Mouse (Mus musculus): ENCODE measurements around the gene Dbi. TPM values are rescaled to one million over a fixed set of nuclear protein-coding genes. Genes with fewer than 3 reads are reported as not detected.
"Not testable (repeated sequence)": the region's sequence is repeated elsewhere in the genome, so short reads cannot be mapped to it uniquely, and the experiment has no call there.

Dbi gene
- total and polyA plus RNA-seq, 3 experiments, result 14.5 to 652 (median 118) TPM

- TF ChIP-seq CTCF (IDR thresholded peaks at IDR 0.05; ENCODE audit: low read depth, low read length), result peak; percentile 99
- DNase-seq (ENCODE audit: low spot score), result peak; percentile 77
- not testable (repeated sequence) for H3K27me3 ChIP-seq (ENCODE audit: insufficient read depth, low read length); H3K4me3 ChIP-seq (ENCODE audit: low read depth, low read length); H3K4me1 ChIP-seq (ENCODE audit: insufficient read depth, low read depth, low read length); H3K36me3 ChIP-seq (replicated peaks); H3K9me3 ChIP-seq (replicated peaks)
- ATAC-seq (ENCODE audit: extremely low read depth, insufficient number of reproducible peaks, low FRiP score, poor library complexity, severe bottlenecking), result peak; percentile 68
Observed at GRCm38 (mm10) chr1:120093482-120094134, 27.3 kb downstream of the Dbi start.

GRCm38 (mm10) chr1:120090880-120091570 lies 29.9 kb downstream of the Dbi start:
- Histone ChIP-seq H3K4me1 (ENCODE audit: insufficient read depth, low read depth, low read length) (no peaks in the 10 kb centered on the region), H3K9me3 (replicated peaks) (no peaks in the 10 kb centered on the region), H3K4me3 (ENCODE audit: low read depth, low read length) (no peak overlapping the region), H3K27me3 (ENCODE audit: insufficient read depth, low read length) (no peaks in the 10 kb centered on the region), H3K36me3 (replicated peaks) (no peaks in the 10 kb centered on the region)
- ATAC-seq (ENCODE audit: extremely low read depth, insufficient number of reproducible peaks, low FRiP score, poor library complexity, severe bottlenecking) (no peak), DNase-seq (ENCODE audit: low spot score) (no peak)
- TF ChIP-seq TAL1 (conservative IDR thresholded peaks at IDR 0.05; ENCODE audit: low read depth, low read length) (no peak), GATA1 (IDR thresholded peaks at IDR 0.05; ENCODE audit: borderline replicate concordance, low read length) (no peak), CTCF (IDR thresholded peaks at IDR 0.05; ENCODE audit: low read depth, low read length) (no peak), GATA2 (IDR thresholded peaks at IDR 0.05; ENCODE audit: borderline replicate concordance, low read depth, low read length) (no peak), POLR2AphosphoS5 (IDR thresholded peaks at IDR 0.05; ENCODE audit: insufficient replicate concordance, low read depth, low read length) (no peak)

- no peaks in the 10 kb centered on the region for H3K4me1 ChIP-seq (ENCODE audit: insufficient read depth, low read depth, low read length)
- H3K27me3 ChIP-seq (ENCODE audit: insufficient read depth, low read length), result peaks cover under 1% of the 10 kb centered on the region; the same call in 1 of the 2 replicates
- no peak for DNase-seq (ENCODE audit: low spot score)
- no peak for ATAC-seq (ENCODE audit: extremely low read depth, insufficient number of reproducible peaks, low FRiP score, poor library complexity, severe bottlenecking)
- TF ChIP-seq POLR2AphosphoS5 (IDR thresholded peaks at IDR 0.05; ENCODE audit: insufficient replicate concordance, low read depth, low read length) (no peak), GATA2 (IDR thresholded peaks at IDR 0.05; ENCODE audit: borderline replicate concordance, low read depth, low read length) (no peak), TAL1 (conservative IDR thresholded peaks at IDR 0.05; ENCODE audit: low read depth, low read length) (no peak), GATA1 (IDR thresholded peaks at IDR 0.05; ENCODE audit: borderline replicate concordance, low read length) (no peak), CTCF (IDR thresholded peaks at IDR 0.05; ENCODE audit: low read depth, low read length) (no peak)
- no peaks in the 10 kb centered on the region for H3K36me3 ChIP-seq (replicated peaks)
- no peaks in the 10 kb centered on the region for H3K9me3 ChIP-seq (replicated peaks)
- no peak overlapping the region for H3K4me3 ChIP-seq (ENCODE audit: low read depth, low read length)
Observed at GRCm38 (mm10) chr1:120089180-120089579, 31.7 kb downstream of the Dbi start.

- Histone ChIP-seq H3K36me3 (replicated peaks) (no peaks in the 10 kb centered on the region), H3K4me3 (ENCODE audit: low read depth, low read length) (no peak overlapping the region), H3K4me1 (ENCODE audit: insufficient read depth, low read depth, low read length) (no peaks in the 10 kb centered on the region), H3K27me3 (ENCODE audit: insufficient read depth, low read length) (peaks cover 4% of the 10 kb centered on the region; the same call in 1 of the 2 replicates), H3K9me3 (replicated peaks) (no peaks in the 10 kb centered on the region)
- ATAC-seq (ENCODE audit: extremely low read depth, insufficient number of reproducible peaks, low FRiP score, poor library complexity, severe bottlenecking) (no peak), DNase-seq (ENCODE audit: low spot score) (no peak)
- TF ChIP-seq CTCF (IDR thresholded peaks at IDR 0.05; ENCODE audit: low read depth, low read length), result no peak
- no peak for TF ChIP-seq GATA2 (IDR thresholded peaks at IDR 0.05; ENCODE audit: borderline replicate concordance, low read depth, low read length)
- no peak for TF ChIP-seq POLR2AphosphoS5 (IDR thresholded peaks at IDR 0.05; ENCODE audit: insufficient replicate concordance, low read depth, low read length)
- TF ChIP-seq GATA1 (IDR thresholded peaks at IDR 0.05; ENCODE audit: borderline replicate concordance, low read length), result no peak
- no peak for TF ChIP-seq TAL1 (conservative IDR thresholded peaks at IDR 0.05; ENCODE audit: low read depth, low read length)
Observed at GRCm38 (mm10) chr1:120086644-120087043, 34.2 kb downstream of the Dbi start.

- Histone ChIP-seq H3K4me1 (ENCODE audit: insufficient read depth, low read depth, low read length) (no peaks in the 10 kb centered on the region), H3K9me3 (replicated peaks) (no peaks in the 10 kb centered on the region)
- no peak for ATAC-seq (ENCODE audit: extremely low read depth, insufficient number of reproducible peaks, low FRiP score, poor library complexity, severe bottlenecking)
Observed at GRCm38 (mm10) chr1:120085696-120086095, 35.2 kb downstream of the Dbi start.

GRCm38 (mm10) chr1:120083921-120084517 lies 36.9 kb downstream of the Dbi start:
- no peak for TF ChIP-seq CTCF (IDR thresholded peaks at IDR 0.05; ENCODE audit: low read depth, low read length)
- no peak overlapping the region for H3K4me3 ChIP-seq (ENCODE audit: low read depth, low read length)
- no peak for ATAC-seq (ENCODE audit: extremely low read depth, insufficient number of reproducible peaks, low FRiP score, poor library complexity, severe bottlenecking)

More at GRCm38 (mm10) chr1:120085696-120086095, 35.2 kb downstream of the Dbi start:
- TF ChIP-seq CTCF (IDR thresholded peaks at IDR 0.05; ENCODE audit: low read depth, low read length) (no peak), POLR2AphosphoS5 (IDR thresholded peaks at IDR 0.05; ENCODE audit: insufficient replicate concordance, low read depth, low read length) (no peak), GATA2 (IDR thresholded peaks at IDR 0.05; ENCODE audit: borderline replicate concordance, low read depth, low read length) (no peak), TAL1 (conservative IDR thresholded peaks at IDR 0.05; ENCODE audit: low read depth, low read length) (no peak), GATA1 (IDR thresholded peaks at IDR 0.05; ENCODE audit: borderline replicate concordance, low read length) (no peak)
- H3K36me3 ChIP-seq (replicated peaks), result no peaks in the 10 kb centered on the region
- H3K4me3 ChIP-seq (ENCODE audit: low read depth, low read length), result no peak overlapping the region
- peaks cover 4% of the 10 kb centered on the region; the same call in 1 of the 2 replicates for H3K27me3 ChIP-seq (ENCODE audit: insufficient read depth, low read length)
- DNase-seq (ENCODE audit: low spot score), result no peak

More at GRCm38 (mm10) chr1:120083921-120084517, 36.9 kb downstream of the Dbi start:
- no peaks in the 10 kb centered on the region for H3K9me3 ChIP-seq (replicated peaks)
- no peaks in the 10 kb centered on the region for H3K4me1 ChIP-seq (ENCODE audit: insufficient read depth, low read depth, low read length)
- DNase-seq (ENCODE audit: low spot score), result no peak
- peaks cover 4% of the 10 kb centered on the region; the same call in 1 of the 2 replicates for H3K27me3 ChIP-seq (ENCODE audit: insufficient read depth, low read length)
- no peaks in the 10 kb centered on the region for H3K36me3 ChIP-seq (replicated peaks)

All from G1E (cell line).